Mouse (Mus musculus) ES-Bruce4 (cell line): Measurements from ENCODE around the gene Slc37a4.

ENCODE experiments used
- CTCF ChIP-seq: IDR thresholded peaks from one replicate; pipeline ENCODE4 v1.8.1; 2011; ENCODE audit warnings: low read depth, low read length
- EP300 ChIP-seq: IDR thresholded peaks from 2 replicates; pipeline ENCODE4 v1.6.1; 2011; ENCODE audit warnings: low read depth, low read length; ENCODE audit not compliant: insufficient read depth
- POLR2A ChIP-seq: IDR thresholded peaks from one replicate; pipeline ENCODE4 v1.8.1; 2011; ENCODE audit warnings: low read length; ENCODE audit not compliant: insufficient read depth

DNA sequence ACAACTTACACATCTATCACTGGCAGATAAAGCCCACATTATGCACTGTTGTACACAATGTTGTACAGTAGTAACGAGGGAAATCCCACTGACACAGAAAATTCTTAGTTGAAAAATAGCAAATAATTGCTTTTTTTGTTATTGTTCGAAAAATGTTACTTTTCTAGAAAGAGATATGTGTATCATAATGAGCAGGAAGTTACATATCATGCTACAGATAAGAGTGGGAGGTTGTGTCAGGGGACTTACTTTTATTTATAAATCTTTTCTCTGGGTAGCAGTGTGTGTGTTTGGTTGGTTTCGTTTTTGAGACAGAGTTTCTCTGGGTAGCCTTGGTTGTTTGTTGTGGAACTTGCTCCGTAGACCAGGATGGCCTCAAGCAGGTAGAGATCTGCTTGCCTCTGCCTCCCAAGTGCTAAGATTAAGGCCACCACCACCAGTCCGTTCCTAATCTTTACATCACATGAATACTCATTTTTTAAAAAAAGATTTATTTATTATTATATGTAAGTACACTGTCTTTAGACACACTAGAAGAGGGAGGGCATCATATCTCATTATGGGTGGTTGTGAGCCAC lies 18.4 kb upstream of the Slc37a4 start:
- TF ChIP-seq POLR2A (no peak), CTCF (no peak), EP300 (no peak)
